9 mouse cellular contexts compared by ENCODE assay signal in genomic region chr11:113786395-113786794, GRCm38 (mm10). TPM values are rescaled to one million over a fixed set of nuclear protein-coding genes. Genes with fewer than 3 reads are reported as not detected.
DNase-seq lines count a peak whose midpoint lies in the region; ATAC-seq and TF ChIP-seq lines count a peak whose summit lies in the region.
"Had no signal": no experiment of that assay in that cellular context is flagged by ENCODE, and none has a peak within 500 bp of the region (broad histone marks: within the 10 kb centered on the region; RNA-seq: fewer than 3 reads in every experiment).

No protein-coding gene starts in this region.

- no peak for DNase-seq in kidney, adult 2 months
- no peak for DNase-seq in embryonic facial prominence, embryonic 14.5 days (ENCODE audit: low spot score)
- no peak for DNase-seq in hindbrain, postnatal 0 days (ENCODE audit: low spot score)
- no peak for DNase-seq in midbrain, postnatal 0 days (ENCODE audit: low spot score)
- no peak for DNase-seq in layer of hippocampus, adult 18-20 months (ENCODE audit: low spot score in 2 of 2)
- no peak for DNase-seq in layer of hippocampus, postnatal 14 days (ENCODE audit: low spot score in 2 of 2)
- DNase-seq in right cerebral cortex, adult 2 months (ENCODE audit: low spot score in 2 of 2) = no peak

- peak overlapping the region; percentile 31; the same call in 1 of the 2 replicates for H3K4me3 ChIP-seq in kidney, embryonic 16.5 days (ENCODE audit: low read length)
- no peak overlapping the region for H3K4me3 ChIP-seq in kidney, adult 2 months (ENCODE audit: insufficient read depth, low read depth, low read length)
- peak overlapping the region; percentile 31 for H3K4me3 ChIP-seq in embryonic facial prominence, embryonic 14.5 days (ENCODE audit: low read depth, low read length)
- H3K4me3 ChIP-seq in hindbrain, postnatal 0 days (ENCODE audit: low read length) = peak overlapping the region; percentile 16; the same call in 1 of the 2 replicates
- H3K4me3 ChIP-seq in midbrain, postnatal 0 days (ENCODE audit: low read depth, low read length) = no peak overlapping the region

- TF ChIP-seq CTCF in kidney, adult 2 months (conservative IDR thresholded peaks at IDR 0.05; ENCODE audit: insufficient read depth, insufficient read length, low read depth, low read length) = no peak
- no peak for TF ChIP-seq CTCF in hindbrain, postnatal 0 days (IDR thresholded peaks at IDR 0.05; ENCODE audit: low read depth)
- no peak for TF ChIP-seq CTCF in midbrain, postnatal 0 days (IDR thresholded peaks at IDR 0.05)

- H3K4me1 ChIP-seq in kidney, embryonic 16.5 days (ENCODE audit: insufficient read depth, low read length) = peaks cover 58% of the 10 kb centered on the region
- no peaks in the 10 kb centered on the region for H3K4me1 ChIP-seq in kidney, adult 2 months (ENCODE audit: control insufficient read depth, insufficient read depth, low read length)
- peaks cover 51% of the 10 kb centered on the region for H3K4me1 ChIP-seq in embryonic facial prominence, embryonic 14.5 days (ENCODE audit: control insufficient read depth, insufficient read depth, low read length)
- H3K4me1 ChIP-seq in hindbrain, postnatal 0 days (ENCODE audit: insufficient read depth, low read length) = peaks cover 24% of the 10 kb centered on the region; the same call in 1 of the 2 replicates
- 0 out of 2 replicates have a peak, but pooled peaks cover 3% of the 10 kb centered on the region for H3K4me1 ChIP-seq in midbrain, postnatal 0 days (ENCODE audit: insufficient read depth, low read length)

- peak overlapping the region; percentile 56 for H3K4me2 ChIP-seq in kidney, embryonic 16.5 days (replicated peaks; ENCODE audit: low read depth, low read length)
- H3K4me2 ChIP-seq in embryonic facial prominence, embryonic 14.5 days (ENCODE audit: low read depth, low read length) = peak overlapping the region; percentile 64
- peak overlapping the region; percentile 51 for H3K4me2 ChIP-seq in hindbrain, postnatal 0 days (ENCODE audit: low read depth, low read length)
- H3K4me2 ChIP-seq in midbrain, postnatal 0 days (ENCODE audit: low read depth, low read length, poor library complexity, severe bottlenecking) = peak overlapping the region; percentile 46; the same call in 1 of the 2 replicates

- no peaks in the 10 kb centered on the region for H3K27me3 ChIP-seq in kidney, embryonic 16.5 days (ENCODE audit: insufficient read depth, low read length)
- H3K27me3 ChIP-seq in kidney, adult 2 months (replicated peaks; ENCODE audit: control insufficient read depth, insufficient read depth, low read length) = no peaks in the 10 kb centered on the region
- no peaks in the 10 kb centered on the region for H3K27me3 ChIP-seq in embryonic facial prominence, embryonic 14.5 days (replicated peaks; ENCODE audit: control insufficient read depth, insufficient read depth, low read length)
- H3K27me3 ChIP-seq in hindbrain, postnatal 0 days (ENCODE audit: insufficient read depth, low read length) = no peaks in the 10 kb centered on the region
- H3K27me3 ChIP-seq in midbrain, postnatal 0 days (ENCODE audit: insufficient read depth, low read length) = no peaks in the 10 kb centered on the region

- no peaks in the 10 kb centered on the region for H3K9me3 ChIP-seq in kidney, embryonic 16.5 days (ENCODE audit: low read length)
- H3K9me3 ChIP-seq in embryonic facial prominence, embryonic 14.5 days (ENCODE audit: control insufficient read depth, low read length) = no peaks in the 10 kb centered on the region
- H3K9me3 ChIP-seq in hindbrain, postnatal 0 days (ENCODE audit: low read length) = no peaks in the 10 kb centered on the region
- no peaks in the 10 kb centered on the region for H3K9me3 ChIP-seq in midbrain, postnatal 0 days (ENCODE audit: low read length)

- TF ChIP-seq POLR2A in kidney, adult 2 months (IDR thresholded peaks at IDR 0.05; ENCODE audit: low read depth, low read length) = no peak

- H3K36me3 ChIP-seq in kidney, embryonic 16.5 days (ENCODE audit: insufficient read depth, low read length) = no peaks in the 10 kb centered on the region
- H3K36me3 ChIP-seq in kidney, adult 2 months (ENCODE audit: control insufficient read depth, insufficient read depth, low read length) = no peaks in the 10 kb centered on the region
- no peaks in the 10 kb centered on the region for H3K36me3 ChIP-seq in embryonic facial prominence, embryonic 14.5 days (ENCODE audit: control insufficient read depth, insufficient read depth, low read length)
- no peaks in the 10 kb centered on the region for H3K36me3 ChIP-seq in hindbrain, postnatal 0 days (ENCODE audit: insufficient read depth, low read length)
- H3K36me3 ChIP-seq in midbrain, postnatal 0 days (ENCODE audit: insufficient read depth, low read length) = no peaks in the 10 kb centered on the region

- ATAC-seq in kidney, embryonic 16.5 days (ENCODE audit: low FRiP score, low TSS enrichment) = no peak; the same call in 1 of the 2 replicates
- ATAC-seq in embryonic facial prominence, embryonic 14.5 days (ENCODE audit: low read depth) = no peak
- ATAC-seq in hindbrain, postnatal 0 days = no peak
- ATAC-seq in midbrain, postnatal 0 days (ENCODE audit: low FRiP score) = peak; percentile 25; the same call in 1 of the 2 replicates

- 46% methylated on average over 4 of the region's 4 CpGs for WGBS in kidney, embryonic 16.5 days
- WGBS in kidney, adult 2 months = 61% methylated on average over 4 of the region's 4 CpGs
- 46% methylated on average over 4 of the region's 4 CpGs for WGBS in embryonic facial prominence, embryonic 14.5 days
- WGBS in hindbrain, postnatal 0 days = 42% methylated on average over 4 of the region's 4 CpGs
- 48% methylated on average over 4 of the region's 4 CpGs for WGBS in midbrain, postnatal 0 days

- peak overlapping the region; percentile 97 for H3K27ac ChIP-seq in kidney, embryonic 16.5 days (ENCODE audit: low read length)
- no peak overlapping the region for H3K27ac ChIP-seq in kidney, adult 2 months (ENCODE audit: insufficient read depth, low read depth, low read length)
- peak overlapping the region; percentile 98 for H3K27ac ChIP-seq in embryonic facial prominence, embryonic 14.5 days (replicated peaks; ENCODE audit: low read depth, low read length)
- H3K27ac ChIP-seq in hindbrain, postnatal 0 days = peak overlapping the region; percentile 92
- H3K27ac ChIP-seq in midbrain, postnatal 0 days (ENCODE audit: low read depth, low read length) = peak overlapping the region; percentile 81
- H3K27ac ChIP-seq: macrophage had no signal

- peak overlapping the region; percentile 67 for H3K9ac ChIP-seq in kidney, embryonic 16.5 days (replicated peaks; ENCODE audit: low read length)
- H3K9ac ChIP-seq in embryonic facial prominence, embryonic 14.5 days (ENCODE audit: low read depth, low read length) = peak overlapping the region; percentile 62
- peak overlapping the region; percentile 39 for H3K9ac ChIP-seq in hindbrain, postnatal 0 days (replicated peaks; ENCODE audit: low read length)
- no peak overlapping the region for H3K9ac ChIP-seq in midbrain, postnatal 0 days (replicated peaks; ENCODE audit: low read length, poor library complexity, severe bottlenecking)

RNA-seq across cellular contexts. Expression of gene Cdc42ep4, which starts 34.7 kb away (rescaled TPM):
- polyA plus RNA-seq in kidney, embryonic 16.5 days (2015; fragmentation: Nextera tagmentation; extraction: Ambion mirVana) = 73.9 and 74.5 TPM in 2 replicates
- polyA plus RNA-seq in kidney, adult 2 months (2012; rRNA removed) = 18.0 and 18.2 TPM in 2 replicates
- polyA plus RNA-seq in embryonic facial prominence, embryonic 14.5 days (2014; fragmentation: Nextera tagmentation; extraction: Ambion mirVana) = 39.3 and 51.0 TPM in 2 replicates
- total RNA-seq in hindbrain, postnatal 0 days (2014; rRNA removed) = 104 and 116 TPM in 2 replicates
- polyA plus RNA-seq in hindbrain, postnatal 0 days (2015; fragmentation: Nextera tagmentation; extraction: Ambion mirVana) = 55.7 and 56.4 TPM in 2 replicates
- 88.0 and 89.5 TPM in 2 replicates for total RNA-seq in midbrain, postnatal 0 days (2014; rRNA removed)
- polyA plus RNA-seq in midbrain, postnatal 0 days (2015; fragmentation: Nextera tagmentation; extraction: Ambion mirVana) = 60.3 and 63.2 TPM in 2 replicates
- total RNA-seq in layer of hippocampus, adult 18-20 months (2021) = 10 to 100 TPM; 32.4 to 32.7 TPM
- 10 to 100 TPM; 42.1 to 46.9 TPM for total RNA-seq in layer of hippocampus, postnatal 14 days (2021)

Comparison
In these comparisons a context has a peak if more than half of its experiments do, and no peak if none do; other contexts are left out.
1. H3K4me3 ChIP-seq: peak in kidney, embryonic 16.5 days (single experiment), embryonic facial prominence, embryonic 14.5 days (single experiment) and hindbrain, postnatal 0 days (single experiment); none in kidney, adult 2 months (single experiment) and midbrain, postnatal 0 days (single experiment).
2. Peak in every context shown above with its lines, with median percentiles within 50 percentile points of each other: H3K4me2 ChIP-seq.